Mouse (Mus musculus) cerebellum, adult 11-12 months (tissue): Measurements from ENCODE around the gene Sh2b3.

Source experiments
- DNase-seq: peaks from one replicate; pipeline ENCODE4 v3.0.0; 2022

Gene Sh2b3

DNA sequence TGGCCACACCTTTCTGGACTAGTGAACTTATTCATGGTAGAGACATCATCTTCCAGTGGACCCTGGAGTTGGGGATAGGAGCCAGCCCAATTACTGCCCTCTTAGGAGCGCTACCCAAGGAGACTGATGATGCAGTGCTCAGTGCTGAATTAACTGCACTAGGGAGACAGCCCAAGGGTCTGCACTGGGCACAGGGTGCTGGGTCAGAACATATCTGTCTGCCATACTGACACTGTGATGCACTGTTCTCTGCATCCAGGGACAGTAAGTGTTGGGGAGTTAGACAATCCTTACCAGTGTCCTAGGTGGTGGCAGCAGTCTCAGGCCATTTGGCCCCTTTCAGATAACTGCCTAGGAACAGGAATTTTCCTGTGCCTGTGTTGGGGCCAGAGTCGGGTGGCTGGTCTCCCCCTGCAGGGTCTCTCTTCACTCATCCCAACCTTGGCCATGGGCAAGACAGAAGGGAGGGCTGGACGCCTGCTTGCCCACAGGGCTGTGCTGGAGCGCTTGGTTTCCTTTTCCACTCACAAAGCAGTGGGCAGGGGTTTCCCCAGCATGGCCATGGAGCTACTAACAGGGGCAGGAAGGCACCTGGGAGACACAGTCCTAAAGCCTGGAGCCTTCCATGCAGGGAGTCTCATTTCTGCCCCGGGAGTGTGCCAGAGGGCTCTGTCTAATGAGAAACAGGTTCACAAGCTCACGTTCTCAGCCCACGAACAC is 14.5 kb downstream of the Sh2b3 start:
- DNase-seq = peak; percentile 40

DNA sequence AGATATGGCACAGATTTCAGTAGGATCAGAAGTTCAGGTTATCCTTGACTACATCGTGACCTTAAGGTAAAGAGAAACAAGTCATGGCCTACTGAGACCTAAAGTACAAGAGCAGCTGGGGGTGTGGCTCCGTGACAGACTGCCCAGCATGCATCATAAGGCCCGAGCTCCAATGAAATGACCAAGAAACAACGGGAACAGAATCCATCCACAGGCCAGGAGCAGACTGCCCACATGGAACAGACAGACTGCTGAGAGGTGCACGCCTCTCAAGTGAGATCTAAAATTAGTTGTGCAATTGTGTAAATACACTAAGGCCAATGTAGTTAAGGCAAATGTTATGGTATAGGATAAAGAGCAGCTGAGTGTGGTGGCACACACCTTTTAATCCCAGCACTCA is 15.9 kb downstream of the Sh2b3 start:
- DNase-seq = peak; percentile 54

GRCm38 (mm10) chr5:121821116-121821515 is 16.3 kb downstream of the Sh2b3 start:
- DNase-seq = peak; percentile 42

DNA sequence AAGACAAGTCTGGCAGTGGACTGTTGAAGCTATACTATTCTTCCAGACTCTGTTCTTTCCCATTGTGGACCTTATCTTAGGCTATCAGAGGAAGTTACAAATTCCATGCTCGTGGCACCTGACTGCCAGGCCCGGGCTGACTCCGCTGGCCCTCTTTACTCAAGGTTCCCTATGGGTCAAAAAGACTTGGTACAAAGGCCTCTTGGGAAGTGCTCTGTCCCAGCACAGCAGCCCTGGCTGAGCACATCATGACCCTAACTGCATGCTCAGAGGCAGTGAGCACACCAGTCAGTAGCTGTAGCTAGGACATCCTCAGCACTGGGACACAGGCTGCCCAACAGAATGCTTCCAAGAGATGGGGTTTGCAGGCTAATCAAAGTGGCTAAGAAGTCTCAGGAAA is 16.8 kb downstream of the Sh2b3 start:
- DNase-seq = no peak

- DNase-seq = peak; percentile 36
These were observed 17.3 kb downstream of the Sh2b3 start for GRCm38 (mm10) chr5:121820161-121820560.

DNA sequence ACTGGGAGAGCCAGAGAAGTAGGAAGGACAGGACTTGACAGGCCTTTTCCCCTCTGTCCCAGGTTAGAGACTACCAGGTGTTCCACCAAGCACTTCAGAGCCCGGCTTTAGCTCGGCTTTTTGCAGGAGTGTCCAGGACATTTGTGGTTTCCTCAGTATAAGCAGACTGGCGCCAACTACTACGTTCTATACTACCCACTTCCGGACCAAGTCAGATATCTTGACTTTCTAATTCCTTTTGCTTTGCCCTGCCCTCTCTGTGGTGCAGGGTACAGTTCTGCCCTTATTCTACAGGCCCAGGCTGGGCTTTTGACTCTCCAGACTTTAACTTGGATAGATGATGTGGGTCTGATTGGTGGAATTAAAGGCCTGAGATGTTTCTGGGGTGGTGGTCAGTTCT is 17.9 kb downstream of the Sh2b3 start:
- DNase-seq = no peak

DNA sequence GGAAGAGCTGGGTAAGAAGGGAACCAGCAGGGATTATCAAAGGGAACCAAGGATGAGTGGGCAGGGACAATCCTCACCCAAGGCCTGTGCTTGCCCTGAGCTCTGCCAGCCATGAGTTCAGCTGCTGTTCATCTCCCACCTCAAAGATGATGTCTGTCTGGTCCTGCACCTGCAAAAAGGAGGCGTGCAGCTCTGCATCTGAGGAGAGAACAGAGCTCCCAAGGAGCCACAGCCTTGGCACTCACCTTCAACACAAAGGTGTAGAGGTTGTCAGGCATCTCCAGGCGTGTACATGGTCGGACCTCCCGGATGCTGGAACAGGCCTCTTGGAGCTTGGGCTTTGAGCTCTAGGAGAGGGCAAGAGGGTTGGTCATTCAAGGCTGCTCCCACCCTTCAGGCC is 18.6 kb downstream of the Sh2b3 start:
- DNase-seq = no peak

DNA sequence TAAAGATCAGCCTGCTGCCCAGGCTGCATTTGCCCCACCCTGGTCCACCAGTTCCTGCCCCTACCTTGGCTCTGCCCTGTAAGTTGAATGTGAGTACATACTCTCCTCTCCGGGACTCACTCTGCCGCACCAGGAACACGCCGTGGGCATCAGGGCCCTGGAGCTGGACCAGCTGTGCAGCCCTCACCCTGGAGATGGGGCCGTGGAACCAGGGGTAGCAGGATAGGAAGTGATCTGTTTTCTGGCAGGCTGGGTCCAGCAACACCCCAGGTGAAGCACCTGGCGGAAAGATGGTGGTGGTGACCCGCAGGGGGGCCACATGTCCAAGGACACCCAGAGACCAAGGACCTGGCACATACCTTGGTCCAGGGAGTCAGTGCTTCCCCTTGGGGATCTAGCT is 19.0 kb downstream of the Sh2b3 start:
- peak; percentile 46 for DNase-seq

DNA sequence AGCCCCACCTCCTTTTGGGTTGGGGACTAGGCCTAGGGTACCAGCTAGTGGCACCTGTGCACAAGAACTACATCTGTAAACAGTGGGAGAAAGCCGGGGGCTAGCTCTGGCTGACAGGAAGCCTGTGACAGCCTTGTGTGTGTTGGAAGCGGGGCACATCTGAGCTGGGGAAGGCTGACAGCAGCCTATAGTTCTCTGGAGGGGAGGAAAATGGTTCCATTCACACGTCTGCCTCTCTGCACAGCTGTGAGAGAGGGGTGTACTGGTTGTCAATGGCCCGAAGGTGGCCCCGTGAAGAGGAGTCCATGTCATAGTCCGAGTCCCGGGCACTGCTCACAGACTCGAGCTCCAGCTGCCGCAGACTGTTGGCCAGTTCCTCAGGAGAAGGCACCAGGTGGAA is 19.9 kb downstream of the Sh2b3 start:
- peak; percentile 23 for DNase-seq

DNA sequence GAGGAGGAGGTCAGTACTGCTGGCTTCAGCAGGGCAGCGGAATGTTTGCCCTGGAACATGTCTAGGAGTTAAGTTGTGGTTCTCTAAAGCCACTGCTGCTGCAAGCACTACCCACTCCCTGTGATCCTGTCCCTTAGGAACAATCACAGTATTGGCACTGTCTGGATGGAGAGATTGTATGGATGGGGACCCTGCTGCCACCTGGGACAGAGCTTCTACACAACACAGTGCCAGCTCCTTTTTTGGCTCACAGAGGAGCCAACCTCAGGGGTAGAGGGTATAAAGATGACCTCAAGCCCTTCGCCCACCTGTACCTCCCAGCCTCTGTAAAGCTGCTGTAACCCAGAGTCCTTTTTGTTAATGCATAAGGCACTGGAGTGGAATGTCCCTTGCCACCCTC is 20.8 kb downstream of the Sh2b3 start:
- DNase-seq = no peak

DNA sequence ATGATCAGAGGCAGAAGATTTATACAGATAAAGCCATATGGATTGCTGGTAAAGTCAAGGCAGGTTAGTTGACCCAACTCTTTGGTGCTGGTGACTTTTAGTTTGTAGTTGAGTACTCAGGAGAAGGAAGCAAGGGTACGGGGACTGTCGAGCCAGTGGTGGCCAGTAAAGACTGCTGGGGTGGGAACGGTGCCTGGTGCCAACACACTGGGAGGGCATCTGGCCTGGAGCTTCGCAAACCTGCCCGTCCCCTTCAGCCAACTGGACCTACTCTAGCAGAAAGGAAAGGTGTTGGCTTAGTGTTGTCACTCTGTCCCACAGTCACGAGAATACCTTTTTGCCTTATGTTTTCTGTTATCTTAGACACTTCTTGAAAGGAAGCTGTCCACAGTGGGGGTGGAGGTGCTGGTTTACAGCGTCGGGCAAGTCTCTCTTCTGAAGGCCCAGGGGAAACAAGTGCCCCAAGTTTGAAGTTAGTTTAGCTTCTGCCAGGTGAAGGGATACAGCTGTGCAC is 21.5 kb downstream of the Sh2b3 start:
- peak; percentile 31 for DNase-seq

DNA sequence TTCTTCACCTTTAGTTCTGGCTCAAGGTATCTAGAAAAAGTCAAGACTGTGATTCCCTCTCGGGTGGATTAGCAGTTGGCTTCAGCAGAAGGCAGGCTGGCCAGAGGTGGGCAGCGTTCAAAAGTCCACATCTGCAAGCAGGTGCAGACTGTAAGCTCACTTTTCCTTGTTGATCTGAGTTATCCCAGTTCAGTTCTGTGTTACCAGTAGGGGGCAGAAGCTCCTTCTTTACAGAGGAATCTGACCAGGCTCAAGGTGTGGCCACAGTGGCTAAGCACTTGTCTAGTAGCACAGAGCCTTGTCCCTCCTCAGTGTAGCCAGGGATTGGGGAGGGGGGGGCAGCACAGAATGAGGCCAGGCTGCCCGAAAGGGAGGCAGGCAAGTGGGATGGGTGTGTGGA is 22.4 kb downstream of the Sh2b3 start:
- DNase-seq = peak; percentile 76

DNA sequence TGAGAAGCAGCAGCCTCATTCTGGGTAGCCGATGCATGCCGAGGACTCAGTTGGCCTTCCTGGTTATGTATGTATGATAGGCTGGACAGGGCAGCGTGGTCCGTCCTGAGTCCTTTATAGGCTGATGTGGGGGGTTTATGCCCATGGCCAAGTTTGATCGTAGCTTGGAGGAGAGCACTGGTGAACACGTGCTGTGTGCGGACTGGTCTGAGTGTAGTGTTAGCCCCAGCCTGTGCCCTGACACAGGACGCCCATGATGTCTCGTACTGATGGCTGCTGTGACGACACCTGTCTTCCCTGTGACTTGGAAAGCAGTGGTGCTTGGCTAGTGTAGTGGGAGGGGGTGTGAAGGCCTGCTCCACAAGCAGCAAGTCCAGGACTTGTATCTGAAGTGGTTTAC is 23.7 kb downstream of the Sh2b3 start:
- DNase-seq = peak; percentile 33

DNA sequence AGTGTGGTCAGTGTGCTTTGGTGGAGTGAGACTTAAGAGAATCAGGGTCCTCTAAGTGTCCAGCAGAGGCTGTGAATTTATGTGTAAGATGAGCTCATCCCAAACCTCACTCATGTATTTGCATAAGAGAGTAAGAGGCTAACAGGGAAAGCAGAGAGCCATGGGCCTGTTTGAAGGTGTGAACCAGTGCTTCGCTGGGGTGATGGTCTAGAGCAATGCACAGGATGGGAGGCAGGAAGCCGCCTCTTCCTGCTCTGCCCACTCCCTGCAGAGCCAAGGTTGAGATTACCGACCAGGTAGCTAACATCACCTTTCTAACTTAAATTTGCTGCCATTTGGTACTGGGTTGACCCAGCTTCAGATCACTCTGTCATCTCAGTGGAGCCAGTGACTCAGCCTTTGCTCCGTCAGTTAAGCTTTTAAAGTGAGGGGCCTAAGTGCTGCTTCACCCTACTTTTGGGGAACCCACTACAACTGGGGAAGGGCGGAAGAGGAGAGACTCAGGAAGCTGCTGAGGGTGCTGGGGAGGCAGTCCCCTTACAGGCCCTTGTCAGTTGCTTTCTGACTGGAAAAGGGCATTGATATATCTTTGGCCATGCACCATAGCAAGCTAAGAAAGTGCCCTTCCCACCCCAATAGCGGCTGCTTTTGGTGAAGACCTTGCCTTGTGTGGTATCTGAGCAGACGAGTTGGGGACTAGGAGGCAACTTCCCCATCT is 24.8 kb downstream of the Sh2b3 start:
- DNase-seq = no peak

- DNase-seq = peak; percentile 68
These were observed 25.9 kb downstream of the Sh2b3 start for GRCm38 (mm10) chr5:121811485-121811931.

- DNase-seq = peak; percentile 45
These were observed 26.9 kb downstream of the Sh2b3 start for GRCm38 (mm10) chr5:121810331-121811151.

- DNase-seq = peak; percentile 59
These were observed 27.7 kb downstream of the Sh2b3 start for GRCm38 (mm10) chr5:121809667-121810224.

DNA sequence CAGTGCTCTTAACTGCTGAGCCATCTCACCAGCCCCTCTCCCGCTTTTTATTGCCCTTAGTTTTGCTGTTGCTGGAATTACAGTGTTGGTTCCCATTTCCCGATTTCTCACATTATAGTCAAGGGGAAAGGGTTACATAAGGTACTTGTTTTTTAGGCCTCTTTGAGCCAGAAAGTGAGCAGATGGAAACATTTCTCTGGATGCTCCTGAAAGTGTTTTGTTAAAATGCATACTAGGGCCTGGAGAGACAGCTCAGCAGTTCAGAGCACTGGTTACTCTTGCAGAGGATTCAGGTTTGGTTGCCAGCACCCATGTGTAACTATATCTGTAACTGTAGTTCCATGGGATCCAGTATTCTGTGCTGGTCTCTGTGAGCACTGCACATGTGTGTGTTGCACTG is 29.2 kb downstream of the Sh2b3 start:
- DNase-seq = no peak

GRCm38 (mm10) chr5:121807186-121807585 is 30.3 kb downstream of the Sh2b3 start:
- DNase-seq = no peak

DNA sequence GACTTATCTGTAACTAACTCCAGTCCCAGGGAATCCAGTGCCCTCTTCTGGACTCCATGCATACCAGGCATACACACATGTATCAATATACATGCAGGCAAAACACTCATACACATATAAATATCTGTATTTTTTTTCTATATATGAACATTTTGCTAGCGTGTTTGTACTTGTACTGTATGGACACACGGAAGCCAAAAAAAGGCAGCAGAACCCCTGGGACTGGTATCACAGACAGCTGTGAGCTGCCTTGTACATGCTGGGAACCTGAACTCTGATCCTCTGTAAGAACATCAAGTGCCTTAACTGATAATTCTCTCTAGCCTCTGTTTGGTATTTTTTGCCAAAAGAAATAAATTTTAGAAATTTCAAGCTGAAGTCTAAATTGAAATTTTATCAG is 39.0 kb downstream of the Sh2b3 start:
- DNase-seq = no peak

DNA sequence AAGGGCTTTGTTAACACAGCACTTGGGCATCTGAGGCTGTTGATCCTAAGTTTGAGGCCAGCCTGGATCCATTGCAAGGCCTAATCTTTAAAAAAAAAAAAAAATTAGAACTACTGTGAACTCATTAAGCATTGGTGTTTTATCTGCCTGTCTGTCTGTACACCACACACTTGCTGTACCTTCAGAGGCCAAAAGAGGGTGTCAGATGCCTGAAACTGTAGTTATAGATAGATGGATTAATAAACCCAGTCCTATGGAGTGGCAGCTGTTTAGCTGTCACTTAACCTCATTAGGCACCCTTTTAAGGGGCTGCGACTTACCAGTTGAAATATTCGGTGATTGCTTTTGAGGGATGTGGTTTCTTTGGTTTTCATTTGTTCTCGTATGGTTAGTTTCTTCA is 41.6 kb downstream of the Sh2b3 start:
- DNase-seq = no peak

- DNase-seq = no peak
These were observed 46.4 kb downstream of the Sh2b3 start for GRCm38 (mm10) chr5:121791026-121791425.

GRCm38 (mm10) chr5:121783862-121784500 is 53.5 kb downstream of the Sh2b3 start:
- DNase-seq = peak; percentile 26
